Mouse (Mus musculus) heart, postnatal 0 days (tissue): ENCODE results near the gene Nomo1. TPM values are rescaled to one million over a fixed set of nuclear protein-coding genes. Genes with fewer than 3 reads are reported as not detected.

Source experiments
- ATAC-seq: fragments of 200-750 bp; cut with Nextera tagmentation; 2 replicates; pipeline ENCODE4 v1.8.0; 2017; ENCODE audit warnings: low read depth, moderate number of reproducible peaks, moderate library complexity; ENCODE audit not compliant: insufficient read depth
- DNase-seq: peaks from one replicate; pipeline ENCODE4 v3.0.0-alpha.2; 2016; ENCODE audit warnings: low spot score
- H3K27ac ChIP-seq: fragments of 300-500 bp; sonication (generic); 2 replicates; pipeline ENCODE4 v1.5.1; 2014; ENCODE audit warnings: low read depth, mild to moderate bottlenecking
- H3K27me3 ChIP-seq: fragments of 300-500 bp; sonication (generic); 2 replicates; pipeline ENCODE4 v1.6.1; 2014; ENCODE audit warnings: low read length, mixed read lengths; ENCODE audit not compliant: control insufficient read depth, insufficient read depth
- H3K36me3 ChIP-seq: fragments of 300-500 bp; sonication (generic); replicated peaks from 2 replicates; pipeline ENCODE4 v1.6.1; 2014; ENCODE audit warnings: low read length, mixed read lengths; ENCODE audit not compliant: control insufficient read depth, insufficient read depth
- H3K4me1 ChIP-seq: fragments of 300-500 bp; sonication (generic); 2 replicates; pipeline ENCODE4 v1.6.1; 2014; ENCODE audit warnings: antibody characterized with exemption; ENCODE audit not compliant: control insufficient read depth, insufficient read depth
- H3K4me2 ChIP-seq: fragments of 300-500 bp; sonication (generic); 2 replicates; pipeline ENCODE4 v1.6.1; 2014; ENCODE audit warnings: low read depth, mild to moderate bottlenecking, low read length, moderate library complexity
- H3K4me3 ChIP-seq: fragments of 300-500 bp; sonication (generic); 2 replicates; pipeline ENCODE4 v1.5.1; 2014; ENCODE audit warnings: low read depth, low read length
- H3K9ac ChIP-seq: fragments of 300-500 bp; sonication (generic); replicated peaks from 2 replicates; pipeline ENCODE4 v1.6.1; 2014; ENCODE audit warnings: low read depth, low read length, mixed read lengths
- H3K9me3 ChIP-seq: fragments of 300-500 bp; sonication (generic); replicated peaks from 2 replicates; pipeline ENCODE4 v1.6.1; 2016; ENCODE audit warnings: low read length; ENCODE audit not compliant: control insufficient read depth
- CTCF ChIP-seq: IDR thresholded peaks from 2 replicates; pipeline ENCODE4 v1.5.1; 2016; ENCODE audit warnings: antibody characterized with exemption, control low read depth, low read depth
- EP300 ChIP-seq: IDR thresholded peaks from 2 replicates; pipeline ENCODE4 v1.6.1; 2016; ENCODE audit warnings: antibody characterized with exemption, low read depth
- WGBS: fragments of 180-500 bp; shearing (Covaris S2); extraction: QIAGEN DNeasy Blood & Tissue Kit; methylation state at CpG from one replicate; pipeline ENCODE4 v1.1.7; 2014; 5-methylcytosine and 5-hydroxymethylcytosine counted together
- polyA plus RNA-seq: library from polyadenylated mRNA; unstranded; fragments of >200 nt; fragmentation: Nextera tagmentation; extraction: Ambion mirVana; gene quantifications from 2 replicates; pipeline ENCODE4 v1.2.1, GENCODE M21; 2015
- total RNA-seq: library from RNA; depleted of rRNA; stranded (reverse); fragments of >200 nt; gene quantifications from 2 replicates; pipeline ENCODE4 v1.2.3, GENCODE M21; 2014; ENCODE audit warnings: low replicate concordance; rRNA removed

Nomo1 gene
- total RNA-seq (35.7 and 42.3 TPM in 2 replicates), polyA plus RNA-seq (20.9 and 23.6 TPM in 2 replicates)

DNA sequence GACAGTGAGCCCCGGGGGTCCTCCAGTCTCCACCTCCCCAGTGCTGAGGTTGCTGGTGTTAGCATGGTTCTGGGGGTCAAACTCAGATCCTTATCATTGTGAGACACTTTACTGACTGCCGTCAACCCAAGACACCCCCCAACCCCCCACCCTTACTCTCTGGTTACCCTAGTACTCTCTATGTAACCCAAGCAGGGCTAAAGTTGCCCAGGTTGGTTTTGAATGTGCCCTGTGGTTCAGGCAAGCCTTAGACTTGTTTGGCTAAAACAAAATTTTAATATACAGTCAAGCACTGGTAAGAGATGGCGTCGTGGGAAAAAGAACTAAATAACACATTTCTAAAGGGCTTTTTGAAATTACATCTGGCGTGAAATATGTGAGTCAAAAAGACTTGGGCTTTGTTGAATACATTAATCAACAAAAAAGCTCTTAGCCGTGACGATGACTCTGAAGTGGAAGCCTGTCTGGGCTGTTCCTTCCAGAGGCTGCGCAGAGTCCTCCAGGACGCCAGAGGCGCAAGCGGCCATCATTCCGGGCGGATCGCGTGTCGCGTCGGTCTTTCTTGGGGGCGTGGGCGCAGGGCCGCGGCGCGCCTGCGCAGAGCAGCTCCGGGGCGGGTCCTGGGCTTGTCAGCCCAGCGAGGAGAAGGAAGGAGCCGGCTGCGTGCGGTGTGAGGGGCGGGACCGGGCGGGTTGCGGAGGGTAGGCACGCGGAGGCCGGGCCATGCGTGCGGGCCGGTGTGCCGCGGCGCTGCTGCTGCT lies at the start of gene Nomo1:
Gene Nomo1 (plus strand): TSS at position 590 of the 761 bp plus-strand sequence.
- Histone ChIP-seq H3K9ac (peak within 1 kb of the TSS; percentile 92), H3K4me3 (peak within 1 kb of the TSS; percentile 91), H3K27me3 (no peaks in the 10 kb centered on the region), H3K4me2 (peak within 1 kb of the TSS; percentile 98), H3K9me3 (no peaks in the 10 kb centered on the region), H3K4me1 (peaks cover 10% of the 10 kb centered on the region), H3K27ac (no peak within 1 kb of the TSS), H3K36me3 (0 out of 2 replicates have a peak, but pooled peaks cover 5% of the 10 kb centered on the region)
- WGBS = 7% methylated on average over 34 of the region's 44 CpGs
- TF ChIP-seq EP300 (no peak), CTCF (peak; percentile 78)
- ATAC-seq = peak; percentile 98
- DNase-seq = peak; percentile 85

DNA sequence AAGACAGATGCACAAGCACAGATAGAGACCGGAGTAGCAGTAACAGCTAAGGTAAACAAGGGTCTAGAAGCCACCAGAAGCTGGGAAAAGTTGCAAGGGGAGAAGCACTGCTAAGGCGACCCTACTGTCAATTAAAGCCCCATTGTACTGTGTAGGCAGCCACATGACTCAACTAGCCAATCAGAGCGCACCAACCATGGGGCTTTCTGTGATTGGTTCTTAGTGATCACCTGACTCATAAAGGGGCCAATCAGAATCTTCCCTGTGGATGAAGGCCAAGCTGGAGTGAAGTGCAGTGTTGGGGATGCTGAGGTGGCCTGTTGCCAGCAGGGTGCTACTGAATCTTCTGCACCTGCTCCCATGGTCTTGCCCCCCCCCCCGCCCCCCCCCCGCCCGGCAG lies 46.6 kb upstream of the Nomo1 start:
- Histone ChIP-seq H3K4me2 (no peak overlapping the region), H3K27ac (no peak overlapping the region), H3K9me3 (no peaks in the 10 kb centered on the region), H3K4me3 (no peak overlapping the region), H3K4me1 (no peaks in the 10 kb centered on the region), H3K9ac (no peak overlapping the region), H3K36me3 (no peaks in the 10 kb centered on the region), H3K27me3 (no peaks in the 10 kb centered on the region)
- DNase-seq = no peak
- WGBS = 64% methylated on average over 6 of the region's 6 CpGs
- no peak for TF ChIP-seq CTCF
- TF ChIP-seq EP300 = no peak
- no peak for ATAC-seq

DNA sequence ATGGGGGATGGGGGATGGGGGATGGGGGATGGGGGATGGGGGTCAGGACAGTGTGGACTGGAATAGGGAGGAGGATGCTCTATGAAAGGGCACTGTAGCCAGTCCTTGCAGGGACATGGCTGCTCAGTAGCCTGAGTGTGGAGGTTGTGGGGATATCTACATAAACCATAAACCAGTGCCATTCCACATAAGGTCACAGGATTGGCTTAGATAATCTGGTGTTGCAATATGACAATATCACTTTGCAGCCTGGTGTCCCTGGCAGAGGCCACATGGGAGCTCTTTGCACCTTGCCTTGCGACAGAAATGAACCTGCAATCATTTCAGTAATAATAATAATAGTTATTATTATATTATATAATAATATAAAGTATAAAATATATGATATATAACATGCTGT lies 45.2 kb upstream of the Nomo1 start:
- H3K36me3 ChIP-seq = no peaks in the 10 kb centered on the region
- H3K9me3 ChIP-seq = no peaks in the 10 kb centered on the region
- no peaks in the 10 kb centered on the region for H3K4me1 ChIP-seq
- DNase-seq = no peak
- no peak overlapping the region for H3K4me2 ChIP-seq
- H3K9ac ChIP-seq = no peak overlapping the region
- TF ChIP-seq CTCF (no peak), EP300 (no peak)
- no peaks in the 10 kb centered on the region for H3K27me3 ChIP-seq
- no peak for ATAC-seq
- no peak overlapping the region for H3K4me3 ChIP-seq
- no peak overlapping the region for H3K27ac ChIP-seq
- 88% methylated on average over 1 of the region's 1 CpGs for WGBS

DNA sequence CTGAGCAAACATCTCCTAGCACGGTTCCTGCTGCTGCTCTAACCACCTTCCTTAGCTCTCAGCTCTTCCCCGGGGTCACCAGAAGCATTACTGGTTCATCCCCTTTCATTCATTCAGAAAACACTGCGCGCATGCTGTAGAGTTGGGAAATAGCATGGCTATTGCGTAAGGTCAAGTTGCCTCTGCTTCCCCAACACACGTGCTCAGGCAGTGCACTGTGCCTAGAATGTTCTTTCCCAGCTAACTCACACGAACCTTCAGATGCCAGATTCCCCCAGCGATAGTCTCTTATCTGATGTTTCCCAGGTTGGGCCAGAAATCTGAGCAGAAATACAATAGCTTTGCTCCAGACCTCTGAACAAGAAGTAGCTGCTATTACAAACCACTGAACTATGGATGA lies 41.0 kb upstream of the Nomo1 start:
- H3K4me1 ChIP-seq = no peaks in the 10 kb centered on the region
- no peaks in the 10 kb centered on the region for H3K36me3 ChIP-seq
- H3K4me2 ChIP-seq = no peak overlapping the region
- 77% methylated on average over 8 of the region's 8 CpGs for WGBS
- ATAC-seq (no peak), DNase-seq (no peak)
- TF ChIP-seq EP300 (no peak), CTCF (no peak)
- no peak overlapping the region for H3K27ac ChIP-seq
- no peak overlapping the region for H3K9ac ChIP-seq
- H3K9me3 ChIP-seq = no peaks in the 10 kb centered on the region
- no peaks in the 10 kb centered on the region for H3K27me3 ChIP-seq
- no peak overlapping the region for H3K4me3 ChIP-seq

DNA sequence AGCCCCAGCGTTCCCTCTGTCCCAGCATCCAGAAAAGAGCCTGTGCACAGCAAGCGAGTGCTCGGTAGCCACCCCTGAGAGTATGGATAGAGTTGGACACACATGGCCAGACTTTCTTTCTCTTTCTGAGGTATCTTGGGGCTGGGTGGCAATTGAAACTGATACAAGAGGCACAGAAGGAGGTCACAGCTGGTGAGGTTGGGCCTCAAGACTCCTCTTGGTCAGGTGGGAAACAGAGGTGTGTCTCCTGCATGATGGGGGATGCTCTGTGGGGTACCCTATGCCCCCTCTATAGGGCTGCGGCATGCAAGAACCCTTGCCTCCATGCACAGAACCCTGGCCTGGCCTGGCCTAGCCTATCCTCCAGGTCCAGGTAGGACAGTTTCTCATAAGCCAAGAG lies 32.9 kb upstream of the Nomo1 start:
- Histone ChIP-seq H3K9ac (no peak overlapping the region), H3K27me3 (no peaks in the 10 kb centered on the region), H3K4me2 (no peak overlapping the region), H3K4me3 (no peak overlapping the region), H3K9me3 (no peaks in the 10 kb centered on the region), H3K27ac (no peak overlapping the region), H3K36me3 (no peaks in the 10 kb centered on the region), H3K4me1 (no peaks in the 10 kb centered on the region)
- no peak for ATAC-seq
- TF ChIP-seq EP300 (no peak), CTCF (no peak)
- WGBS = 84% methylated on average over 4 of the region's 4 CpGs
- no peak for DNase-seq
